Mouse (Mus musculus): ENCODE measurements around the gene Vmn1r93. TPM values are rescaled to one million over a fixed set of nuclear protein-coding genes. Genes with fewer than 3 reads are reported as not detected.
"Not testable (repeated sequence)": the region's sequence is repeated elsewhere in the genome, so short reads cannot be mapped to it uniquely, and the experiment has no call there.

Gene Vmn1r93
- not detected in 2 replicates for polyA plus RNA-seq (2015; fragmentation: Nextera tagmentation; extraction: Ambion mirVana)

- not testable (repeated sequence) for H3K9ac ChIP-seq (replicated peaks); H3K27me3 ChIP-seq (replicated peaks); H3K4me2 ChIP-seq; H3K4me1 ChIP-seq; H3K27ac ChIP-seq (replicated peaks); ATAC-seq (ENCODE audit: low FRiP score); H3K4me3 ChIP-seq (replicated peaks); H3K36me3 ChIP-seq; H3K9me3 ChIP-seq (replicated peaks)
- WGBS, result no CpG with 5 or more reads among the region's 5 CpGs
These were observed at the start of gene Vmn1r93 for GRCm38 (mm10) chr7:20138988-20139387. Gene Vmn1r93 (minus strand): TSS chr7:20139088.

- H3K4me2 ChIP-seq; H3K9me3 ChIP-seq (replicated peaks); H3K4me1 ChIP-seq; ATAC-seq (ENCODE audit: low FRiP score); H3K36me3 ChIP-seq; H3K4me3 ChIP-seq (replicated peaks); H3K27me3 ChIP-seq (replicated peaks); H3K9ac ChIP-seq (replicated peaks); H3K27ac ChIP-seq (replicated peaks): not testable (repeated sequence)
- WGBS, result no CpG with 5 or more reads among the region's 3 CpGs
These were observed 29.4 kb upstream of the Vmn1r93 start, which contains the start of gene Vmn1r94 for GRCm38 (mm10) chr7:20168277-20168676. Gene Vmn1r94 (minus strand): TSS chr7:20168377.

- H3K9me3 ChIP-seq (replicated peaks); H3K4me2 ChIP-seq; H3K27me3 ChIP-seq (replicated peaks); H3K4me3 ChIP-seq (replicated peaks); H3K27ac ChIP-seq (replicated peaks); H3K36me3 ChIP-seq; H3K9ac ChIP-seq (replicated peaks); H3K4me1 ChIP-seq; ATAC-seq (ENCODE audit: low FRiP score): not testable (repeated sequence)
- WGBS, result no CpG with 5 or more reads among the region's 2 CpGs
These were observed 16.4 kb downstream of the Vmn1r93 start, which contains the start of gene Gm16442 for GRCm38 (mm10) chr7:20122479-20122878. Gene Gm16442 (minus strand): TSS chr7:20122579.

GRCm38 (mm10) chr7:20099380-20099779 is 39.5 kb downstream of the Vmn1r93 start, which contains the start of gene Vmn1r91:
Gene Vmn1r91 (plus strand): TSS chr7:20099680.
- not testable (repeated sequence) for H3K36me3 ChIP-seq; H3K9me3 ChIP-seq (replicated peaks); H3K4me3 ChIP-seq (replicated peaks); ATAC-seq (ENCODE audit: low FRiP score); H3K27me3 ChIP-seq (replicated peaks); H3K4me1 ChIP-seq; H3K4me2 ChIP-seq; H3K9ac ChIP-seq (replicated peaks); H3K27ac ChIP-seq (replicated peaks)
- 86% methylated on average over 5 of the region's 5 CpGs for WGBS

Other genes starting within 250 kb of the Vmn1r93 start
- gene Pvr, start 217.9 kb downstream of the Vmn1r93 start, polyA plus RNA-seq (2015; fragmentation: Nextera tagmentation; extraction: Ambion mirVana), result 12.0 and 12.5 TPM in 2 replicates
- 0.12 and 0.43 TPM in 2 replicates for gene Igsf23, start 188.3 kb downstream of the Vmn1r93 start, polyA plus RNA-seq (2015; fragmentation: Nextera tagmentation; extraction: Ambion mirVana)
- gene Ceacam20, start 173.7 kb downstream of the Vmn1r93 start, polyA plus RNA-seq (2015; fragmentation: Nextera tagmentation; extraction: Ambion mirVana), result not detected in 2 replicates
- gene Nlrp9b, start 147.6 kb downstream of the Vmn1r93 start, polyA plus RNA-seq (2015; fragmentation: Nextera tagmentation; extraction: Ambion mirVana), result not detected in 2 replicates
- gene Vmn1r91, start 39.4 kb downstream of the Vmn1r93 start, polyA plus RNA-seq (2015; fragmentation: Nextera tagmentation; extraction: Ambion mirVana), result not detected in 2 replicates
- gene Gm16442, start 16.5 kb downstream of the Vmn1r93 start, polyA plus RNA-seq (2015; fragmentation: Nextera tagmentation; extraction: Ambion mirVana), result not detected in 2 replicates
- not detected in 2 replicates for gene Vmn1r94, start 29.3 kb upstream of the Vmn1r93 start, polyA plus RNA-seq (2015; fragmentation: Nextera tagmentation; extraction: Ambion mirVana)
- gene Vmn1r95, start 54.6 kb upstream of the Vmn1r93 start, polyA plus RNA-seq (2015; fragmentation: Nextera tagmentation; extraction: Ambion mirVana), result not detected in 2 replicates
- not detected in 2 replicates for gene Gm6164, start 66.5 kb upstream of the Vmn1r93 start, polyA plus RNA-seq (2015; fragmentation: Nextera tagmentation; extraction: Ambion mirVana)
- not detected in 2 replicates for gene Gm4498, start 94.7 kb upstream of the Vmn1r93 start, polyA plus RNA-seq (2015; fragmentation: Nextera tagmentation; extraction: Ambion mirVana)
- gene Gm5890, start 123.7 kb upstream of the Vmn1r93 start, polyA plus RNA-seq (2015; fragmentation: Nextera tagmentation; extraction: Ambion mirVana), result not detected in 2 replicates
- gene Gm4133, start 195.0 kb upstream of the Vmn1r93 start, polyA plus RNA-seq (2015; fragmentation: Nextera tagmentation; extraction: Ambion mirVana), result not detected in 2 replicates
- gene Gm5728, start 236.3 kb upstream of the Vmn1r93 start, polyA plus RNA-seq (2015; fragmentation: Nextera tagmentation; extraction: Ambion mirVana), result not detected in 2 replicates